Mouse (Mus musculus): ENCODE results near the gene Antxr1. TPM values are rescaled to one million over a fixed set of nuclear protein-coding genes. Genes with fewer than 3 reads are reported as not detected.

Antxr1 gene
- polyA plus RNA-seq, 1 experiment from 2014 or later = 5.9 TPM

DNA sequence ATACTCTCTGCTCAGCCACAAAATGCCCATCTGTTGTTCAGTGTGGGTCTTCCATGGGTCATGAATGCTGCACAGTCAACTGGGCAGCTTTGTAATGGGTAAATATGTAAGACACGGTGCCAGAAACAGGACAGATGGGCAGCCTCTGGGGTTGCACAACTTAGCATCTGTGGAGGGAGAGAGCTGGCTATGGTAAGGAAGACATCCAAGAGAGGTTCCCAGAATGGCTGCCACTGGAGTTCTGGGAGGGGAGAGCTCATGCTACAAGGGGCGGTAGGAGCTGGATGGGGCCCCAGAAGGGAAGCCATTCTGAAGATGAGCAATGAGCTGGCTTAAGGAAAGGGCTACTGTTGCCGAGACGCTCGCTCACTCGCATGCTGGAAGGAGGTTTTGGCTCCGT lies 58.7 kb downstream of the Antxr1 start:
- Histone ChIP-seq H3K27ac (replicated peaks) (peak overlapping the region; percentile 70), H3K9ac (ENCODE audit: low read length) (no peak overlapping the region), H3K9me3 (ENCODE audit: control insufficient read depth, low read length) (0 out of 2 replicates have a peak, but pooled peaks cover 3% of the 10 kb centered on the region), H3K27me3 (ENCODE audit: control insufficient read depth, insufficient read depth, low read length) (no peaks in the 10 kb centered on the region), H3K4me3 (ENCODE audit: low read depth, low read length) (no peak overlapping the region), H3K4me2 (replicated peaks; ENCODE audit: low read depth) (no peak overlapping the region), H3K4me1 (replicated peaks; ENCODE audit: control insufficient read depth, insufficient read depth) (peaks cover 17% of the 10 kb centered on the region), H3K36me3 (ENCODE audit: control insufficient read depth, insufficient read depth, low read length) (peaks cover 3% of the 10 kb centered on the region; the same call in 1 of the 2 replicates)
- DNase-seq (ENCODE audit: low spot score) = peak; percentile 24
- 23% methylated on average over 7 of the region's 7 CpGs for WGBS
- TF ChIP-seq CTCF (IDR thresholded peaks at IDR 0.05; ENCODE audit: low read depth) (no peak), EP300 (optimal IDR thresholded peaks at IDR 0.05) (no peak)
- ATAC-seq (ENCODE audit: low FRiP score, low TSS enrichment) = peak; percentile 34; the same call in 1 of the 2 replicates

DNA sequence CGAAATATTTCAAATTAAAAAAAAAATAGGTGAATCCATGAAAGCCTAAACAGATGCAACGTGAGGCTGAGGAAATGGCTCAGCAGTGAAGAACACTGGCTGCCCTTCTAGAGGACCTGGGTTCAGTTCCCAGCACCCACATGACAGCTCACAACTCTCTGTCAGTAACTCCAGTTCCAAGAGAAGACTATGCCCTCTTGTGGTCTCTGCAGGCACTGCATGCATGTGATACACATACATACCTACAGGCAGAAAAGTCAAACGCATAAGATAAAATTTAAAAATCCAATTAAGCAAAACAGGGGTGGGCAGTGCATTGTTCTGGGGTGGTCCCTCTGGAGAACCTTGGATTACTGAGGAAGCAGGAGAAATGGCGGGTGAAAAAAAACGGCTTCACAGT lies 60.8 kb downstream of the Antxr1 start:
- WGBS = 94% methylated on average over 5 of the region's 5 CpGs
- no peak overlapping the region for H3K4me3 ChIP-seq (ENCODE audit: low read depth, low read length)
- DNase-seq (ENCODE audit: low spot score) = no peak
- H3K9ac ChIP-seq (ENCODE audit: low read length) = no peak overlapping the region
- 0 out of 2 replicates have a peak, but pooled peaks cover 3% of the 10 kb centered on the region for H3K9me3 ChIP-seq (ENCODE audit: control insufficient read depth, low read length)
- H3K4me1 ChIP-seq (replicated peaks; ENCODE audit: control insufficient read depth, insufficient read depth) = peaks cover 23% of the 10 kb centered on the region
- H3K36me3 ChIP-seq (ENCODE audit: control insufficient read depth, insufficient read depth, low read length) = peaks cover 3% of the 10 kb centered on the region; the same call in 1 of the 2 replicates
- H3K27me3 ChIP-seq (ENCODE audit: control insufficient read depth, insufficient read depth, low read length) = no peaks in the 10 kb centered on the region
- no peak overlapping the region for H3K27ac ChIP-seq (replicated peaks)
- no peak for ATAC-seq (ENCODE audit: low FRiP score, low TSS enrichment)
- TF ChIP-seq EP300 (optimal IDR thresholded peaks at IDR 0.05) (no peak), CTCF (IDR thresholded peaks at IDR 0.05; ENCODE audit: low read depth) (peak; percentile 59)
- H3K4me2 ChIP-seq (replicated peaks; ENCODE audit: low read depth) = no peak overlapping the region

DNA sequence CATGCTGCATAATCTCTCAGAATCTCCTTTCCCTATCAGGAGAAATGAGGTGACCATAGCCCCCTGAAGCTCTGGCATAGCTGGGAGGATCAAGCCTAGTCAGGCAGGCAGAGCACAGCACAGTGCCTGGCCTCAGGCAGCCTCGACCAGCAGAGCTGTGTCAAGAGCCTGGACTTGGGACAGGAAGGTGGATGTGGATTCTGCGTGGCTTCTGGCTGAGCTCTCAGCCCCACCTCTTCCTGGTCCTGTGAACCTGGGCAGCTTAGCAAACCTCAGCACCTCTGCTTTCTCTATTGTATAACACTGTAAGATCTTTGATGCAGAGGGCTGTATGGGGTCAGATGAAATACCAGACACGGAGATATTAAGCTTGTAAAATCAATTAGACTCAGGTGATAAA lies 61.8 kb downstream of the Antxr1 start:
- WGBS = 66% methylated on average over 3 of the region's 3 CpGs
- TF ChIP-seq EP300 (optimal IDR thresholded peaks at IDR 0.05) (no peak), CTCF (IDR thresholded peaks at IDR 0.05; ENCODE audit: low read depth) (no peak)
- 0 out of 2 replicates have a peak, but pooled peaks cover 3% of the 10 kb centered on the region for H3K9me3 ChIP-seq (ENCODE audit: control insufficient read depth, low read length)
- H3K4me2 ChIP-seq (replicated peaks; ENCODE audit: low read depth) = no peak overlapping the region
- no peaks in the 10 kb centered on the region for H3K27me3 ChIP-seq (ENCODE audit: control insufficient read depth, insufficient read depth, low read length)
- DNase-seq (ENCODE audit: low spot score) (no peak), ATAC-seq (ENCODE audit: low FRiP score, low TSS enrichment) (no peak)
- H3K9ac ChIP-seq (ENCODE audit: low read length) = no peak overlapping the region
- no peak overlapping the region for H3K4me3 ChIP-seq (ENCODE audit: low read depth, low read length)
- no peak overlapping the region for H3K27ac ChIP-seq (replicated peaks)
- H3K36me3 ChIP-seq (ENCODE audit: control insufficient read depth, insufficient read depth, low read length) = peaks cover 3% of the 10 kb centered on the region; the same call in 1 of the 2 replicates
- peaks cover 23% of the 10 kb centered on the region for H3K4me1 ChIP-seq (replicated peaks; ENCODE audit: control insufficient read depth, insufficient read depth)

DNA sequence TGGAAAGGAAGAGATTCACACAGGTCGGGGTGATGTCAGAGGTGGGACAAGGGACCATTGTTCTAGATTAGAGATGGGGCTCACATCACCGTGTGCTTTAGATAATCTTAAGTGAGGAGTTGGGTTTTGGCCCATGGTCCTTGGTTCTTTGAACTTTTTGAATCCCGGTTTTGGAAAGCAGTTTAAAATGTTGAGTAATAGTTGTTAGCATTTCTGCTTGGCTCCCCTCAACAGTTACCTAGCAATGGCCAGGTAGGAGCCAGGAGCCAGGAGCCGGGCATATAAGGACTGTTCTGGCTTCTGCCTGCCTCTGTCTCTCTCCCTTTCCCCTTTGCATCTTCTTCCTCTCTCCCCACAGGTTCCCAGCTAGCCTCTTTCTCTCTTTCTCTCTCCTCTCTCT lies 62.5 kb downstream of the Antxr1 start:
- H3K4me2 ChIP-seq (replicated peaks; ENCODE audit: low read depth) = no peak overlapping the region
- no peak for ATAC-seq (ENCODE audit: low FRiP score, low TSS enrichment)
- no peak for DNase-seq (ENCODE audit: low spot score)
- 0 out of 2 replicates have a peak, but pooled peaks cover 3% of the 10 kb centered on the region for H3K9me3 ChIP-seq (ENCODE audit: control insufficient read depth, low read length)
- no peaks in the 10 kb centered on the region for H3K27me3 ChIP-seq (ENCODE audit: control insufficient read depth, insufficient read depth, low read length)
- peaks cover 23% of the 10 kb centered on the region for H3K4me1 ChIP-seq (replicated peaks; ENCODE audit: control insufficient read depth, insufficient read depth)
- no peak overlapping the region for H3K27ac ChIP-seq (replicated peaks)
- WGBS = 76% methylated on average over 4 of the region's 4 CpGs
- H3K36me3 ChIP-seq (ENCODE audit: control insufficient read depth, insufficient read depth, low read length) = peaks cover 5% of the 10 kb centered on the region; the same call in 1 of the 2 replicates
- TF ChIP-seq EP300 (optimal IDR thresholded peaks at IDR 0.05) (no peak), CTCF (IDR thresholded peaks at IDR 0.05; ENCODE audit: low read depth) (no peak)
- no peak overlapping the region for H3K4me3 ChIP-seq (ENCODE audit: low read depth, low read length)
- no peak overlapping the region for H3K9ac ChIP-seq (ENCODE audit: low read length)

DNA sequence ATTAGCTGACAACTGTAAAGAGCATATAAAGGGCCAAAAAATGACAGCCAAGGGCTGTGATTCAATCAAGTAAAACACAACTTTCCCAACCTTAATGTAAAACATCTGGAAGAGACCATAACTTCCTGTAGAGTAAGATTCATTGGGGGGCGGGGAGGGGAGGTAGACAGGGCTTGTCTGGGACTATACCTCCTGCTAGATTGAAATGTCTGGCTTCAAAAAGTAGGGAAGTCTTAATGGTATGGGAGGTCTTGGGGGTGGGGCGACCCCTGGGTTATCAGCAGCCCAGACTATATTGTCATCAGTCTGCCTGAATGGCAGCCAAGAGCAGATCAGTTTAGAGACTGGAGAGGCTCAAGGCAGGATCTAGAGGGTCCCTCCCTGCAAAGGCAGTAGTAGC lies 63.4 kb downstream of the Antxr1 start:
- Histone ChIP-seq H3K4me3 (ENCODE audit: low read depth, low read length) (no peak overlapping the region), H3K9ac (ENCODE audit: low read length) (no peak overlapping the region), H3K4me1 (replicated peaks; ENCODE audit: control insufficient read depth, insufficient read depth) (peaks cover 17% of the 10 kb centered on the region), H3K9me3 (ENCODE audit: control insufficient read depth, low read length) (0 out of 2 replicates have a peak, but pooled peaks cover 3% of the 10 kb centered on the region), H3K27me3 (ENCODE audit: control insufficient read depth, insufficient read depth, low read length) (no peaks in the 10 kb centered on the region), H3K36me3 (ENCODE audit: control insufficient read depth, insufficient read depth, low read length) (peaks cover 5% of the 10 kb centered on the region; the same call in 1 of the 2 replicates), H3K27ac (replicated peaks) (peak overlapping the region; percentile 9; the same call in 1 of the 2 replicates), H3K4me2 (replicated peaks; ENCODE audit: low read depth) (no peak overlapping the region)
- WGBS = 56% methylated on average over 2 of the region's 2 CpGs
- TF ChIP-seq EP300 (optimal IDR thresholded peaks at IDR 0.05) (no peak), CTCF (IDR thresholded peaks at IDR 0.05; ENCODE audit: low read depth) (no peak)
- ATAC-seq (ENCODE audit: low FRiP score, low TSS enrichment) = no peak
- no peak for DNase-seq (ENCODE audit: low spot score)

DNA sequence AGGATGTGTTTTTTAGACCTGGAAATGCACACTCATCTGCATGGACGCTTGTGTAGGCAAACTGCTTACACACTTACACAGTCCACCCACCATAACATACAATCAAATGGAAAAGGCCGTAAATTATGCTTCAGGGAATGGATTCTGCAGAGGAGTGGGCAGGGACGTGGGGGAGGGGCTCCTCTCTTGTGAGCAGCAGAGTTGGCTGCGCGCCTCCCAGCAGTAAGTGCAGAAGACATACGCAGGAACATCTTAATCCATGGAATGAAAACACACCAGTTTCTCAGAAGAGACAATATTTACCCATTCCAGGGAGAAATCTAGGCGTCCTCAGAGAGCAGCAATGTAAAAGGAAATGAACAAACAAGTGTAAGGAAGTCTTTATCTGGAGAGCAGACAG lies 65.2 kb downstream of the Antxr1 start:
- no peak for DNase-seq (ENCODE audit: low spot score)

More for the DNA sequence above, 65.2 kb downstream of the Antxr1 start:
- H3K27ac ChIP-seq (replicated peaks) = peak overlapping the region; percentile 69
- H3K9me3 ChIP-seq (ENCODE audit: control insufficient read depth, low read length) = 0 out of 2 replicates have a peak, but pooled peaks cover 3% of the 10 kb centered on the region
- H3K4me3 ChIP-seq (ENCODE audit: low read depth, low read length) = no peak overlapping the region
- ATAC-seq (ENCODE audit: low FRiP score, low TSS enrichment) = peak; percentile 60; the same call in 1 of the 2 replicates
- 12% methylated on average over 7 of the region's 7 CpGs for WGBS
- H3K36me3 ChIP-seq (ENCODE audit: control insufficient read depth, insufficient read depth, low read length) = peaks cover 5% of the 10 kb centered on the region; the same call in 1 of the 2 replicates
- H3K27me3 ChIP-seq (ENCODE audit: control insufficient read depth, insufficient read depth, low read length) = no peaks in the 10 kb centered on the region
- peaks cover 8% of the 10 kb centered on the region for H3K4me1 ChIP-seq (replicated peaks; ENCODE audit: control insufficient read depth, insufficient read depth)
- no peak overlapping the region for H3K4me2 ChIP-seq (replicated peaks; ENCODE audit: low read depth)
- TF ChIP-seq EP300 (optimal IDR thresholded peaks at IDR 0.05) = no peak
- TF ChIP-seq CTCF (IDR thresholded peaks at IDR 0.05; ENCODE audit: low read depth) = no peak
- no peak overlapping the region for H3K9ac ChIP-seq (ENCODE audit: low read length)

Data from stomach, postnatal 0 days (tissue).